Mouse (Mus musculus) bone marrow macrophage, adult 2 months (primary cell): ENCODE measurements around the gene Plcb4. TPM values are rescaled to one million over a fixed set of nuclear protein-coding genes. Genes with fewer than 3 reads are reported as not detected.
"Not testable (repeated sequence)": the region's sequence is repeated elsewhere in the genome, so short reads cannot be mapped to it uniquely, and the experiment has no call there.

Source experiments
- H3K27ac ChIP-seq: 2 replicates; pipeline ENCODE4 v1.5.1; 2012; ENCODE audit warnings: low read depth, low read length; ENCODE audit not compliant: insufficient read depth
- H3K4me1 ChIP-seq: 2 replicates; pipeline ENCODE4 v1.6.1; 2012; ENCODE audit warnings: low read length; ENCODE audit not compliant: control insufficient read depth, insufficient read depth
- H3K4me3 ChIP-seq: 2 replicates; pipeline ENCODE4 v1.5.1; 2012; ENCODE audit warnings: mild to moderate bottlenecking, low read length, moderate library complexity; ENCODE audit not compliant: insufficient read depth
- CTCF ChIP-seq: IDR thresholded peaks from 2 replicates; pipeline ENCODE4 v1.5.1; 2012; ENCODE audit warnings: low read depth, mild to moderate bottlenecking, low read length, moderate library complexity
- POLR2A ChIP-seq: IDR thresholded peaks from 2 replicates; pipeline ENCODE4 v1.6.1; 2012; ENCODE audit warnings: mild to moderate bottlenecking, low read depth, low read length, borderline replicate concordance
- polyA plus RNA-seq: library from polyadenylated mRNA; stranded (reverse); fragments of >200 nt; gene quantifications from 2 replicates; pipeline ENCODE4 v1.2.4, GENCODE M21; 2012; ENCODE audit not compliant: missing spikeins, insufficient read depth, insufficient read length

The Plcb4 gene
- polyA plus RNA-seq, 1 experiment: 10.2 TPM

GRCm38 (mm10) chr2:135687585-135687984 lies 28.8 kb downstream of the Plcb4 start:
- Histone ChIP-seq H3K27ac (no peak overlapping the region), H3K4me3 (no peak overlapping the region), H3K4me1 (peaks cover 4% of the 10 kb centered on the region)
- TF ChIP-seq CTCF: no peak
- TF ChIP-seq POLR2A: no peak

DNA sequence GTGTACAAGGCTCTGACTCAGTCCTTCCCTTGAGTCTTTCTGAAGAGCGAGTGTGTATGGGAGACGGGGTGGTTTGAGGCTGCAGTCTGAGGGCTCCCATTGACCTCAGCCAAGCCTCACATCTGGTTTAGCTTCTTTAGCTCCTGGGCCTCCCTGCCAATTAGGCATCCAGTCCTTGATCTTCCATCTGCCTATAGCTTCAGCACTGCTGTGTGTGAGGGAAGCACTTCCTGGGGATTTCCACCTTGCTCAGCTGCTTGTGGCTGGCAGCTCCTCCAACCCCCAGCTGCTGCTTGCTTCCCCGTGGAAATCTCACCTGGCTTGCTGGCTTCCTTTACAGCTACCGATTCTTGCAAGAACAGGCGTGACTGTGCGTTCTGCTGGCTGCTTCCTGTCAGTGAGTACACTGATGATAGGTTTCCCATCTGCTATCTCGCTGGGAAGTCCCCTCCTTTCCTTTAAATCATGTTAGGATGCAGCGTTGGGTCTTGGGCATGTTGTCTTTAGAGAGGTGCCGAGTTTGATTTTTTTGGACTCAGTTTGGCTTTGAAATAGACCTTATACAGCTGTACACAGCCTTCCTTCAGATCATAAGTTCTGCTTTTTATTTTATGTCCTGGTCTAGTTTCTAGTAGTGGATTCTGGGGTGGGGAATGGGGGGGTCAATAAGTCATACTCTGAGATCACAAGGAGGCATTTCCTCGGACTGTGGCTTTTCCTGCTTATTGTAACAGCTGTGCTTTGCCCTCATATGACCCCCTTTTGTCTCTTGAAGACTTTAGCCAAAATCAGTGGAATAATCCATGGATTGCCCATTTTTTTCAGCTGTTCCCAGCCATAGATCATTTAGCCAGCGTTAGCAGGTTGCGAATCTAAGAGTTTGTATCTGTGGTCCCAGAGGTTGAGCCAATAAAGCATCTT lies 34.0 kb downstream of the Plcb4 start:
- TF ChIP-seq CTCF: no peak
- no peak for TF ChIP-seq POLR2A
- H3K4me3 ChIP-seq: no peak overlapping the region
- no peak overlapping the region for H3K27ac ChIP-seq
- H3K4me1 ChIP-seq: peaks cover 9% of the 10 kb centered on the region

DNA sequence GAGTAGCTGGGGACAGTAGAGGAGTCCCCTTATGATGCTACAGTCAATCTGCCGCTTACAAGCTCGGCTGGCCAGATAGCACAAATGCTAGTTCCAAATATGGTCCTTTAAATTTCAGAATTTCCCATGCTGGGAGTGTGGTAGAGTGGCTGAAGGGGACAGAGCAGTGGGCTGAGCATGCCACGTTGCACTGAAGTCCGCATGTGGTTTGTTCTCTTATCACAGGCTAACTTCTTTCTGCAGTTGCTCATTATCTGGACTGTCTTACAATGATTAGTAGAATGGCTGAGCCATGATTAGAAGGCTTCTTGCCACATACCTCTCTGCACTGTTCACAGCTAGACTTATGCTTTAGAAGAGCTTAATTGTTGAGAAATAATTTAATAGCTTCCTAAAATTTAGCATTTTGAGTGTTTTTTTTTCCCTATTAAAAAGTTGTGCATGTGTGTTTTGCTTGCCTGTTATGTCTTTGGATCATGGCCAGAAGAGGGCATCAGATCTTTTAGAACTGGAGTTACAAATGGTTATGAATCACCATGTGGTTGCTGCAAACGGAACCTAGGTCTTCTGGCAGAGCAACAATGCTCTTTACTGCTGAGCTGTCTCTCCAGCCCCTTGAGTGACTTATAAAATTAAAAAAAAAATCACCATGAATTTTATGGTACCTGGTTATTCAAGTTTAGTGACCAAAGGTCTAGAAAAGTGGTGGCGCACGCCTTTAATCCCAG lies 42.0 kb downstream of the Plcb4 start:
- no peak overlapping the region for H3K4me3 ChIP-seq
- H3K4me1 ChIP-seq: no peaks in the 10 kb centered on the region
- TF ChIP-seq POLR2A (no peak), CTCF (no peak)
- no peak overlapping the region for H3K27ac ChIP-seq

DNA sequence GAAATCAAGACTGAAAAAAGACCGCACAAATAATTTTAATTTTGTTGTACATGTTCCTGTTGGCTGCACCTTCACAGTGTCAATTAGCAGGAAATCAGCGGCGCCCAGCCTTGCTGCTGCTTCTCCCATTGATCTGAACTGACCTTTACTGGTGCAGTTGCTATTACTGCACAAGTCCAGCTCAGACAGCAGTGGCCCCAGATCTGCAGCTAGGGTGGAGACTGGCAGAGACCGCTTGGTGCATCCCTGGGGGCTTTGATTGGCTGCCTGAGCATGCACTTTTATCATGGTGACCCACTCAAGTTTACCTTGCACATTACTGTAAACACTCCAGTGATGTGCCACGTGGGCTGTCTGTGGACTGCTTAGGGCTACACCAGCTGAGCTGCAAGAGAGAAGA lies 45.9 kb downstream of the Plcb4 start:
- Histone ChIP-seq H3K27ac (no peak overlapping the region), H3K4me1 (0 out of 2 replicates have a peak, but pooled peaks cover 3% of the 10 kb centered on the region), H3K4me3 (no peak overlapping the region)
- TF ChIP-seq POLR2A (no peak), CTCF (no peak)

GRCm38 (mm10) chr2:135707305-135707704 lies 48.5 kb downstream of the Plcb4 start:
- TF ChIP-seq POLR2A: no peak
- no peak for TF ChIP-seq CTCF
- Histone ChIP-seq H3K4me1 (peaks cover 7% of the 10 kb centered on the region), H3K27ac (no peak overlapping the region), H3K4me3 (no peak overlapping the region)

- Histone ChIP-seq H3K4me3 (no peak overlapping the region), H3K27ac (no peak overlapping the region), H3K4me1 (peaks cover 15% of the 10 kb centered on the region)
- TF ChIP-seq POLR2A: no peak
- no peak for TF ChIP-seq CTCF
Observed at GRCm38 (mm10) chr2:135708386-135708785, 49.6 kb downstream of the Plcb4 start.

- H3K4me3 ChIP-seq: no peak overlapping the region
- H3K4me1 ChIP-seq: peaks cover 15% of the 10 kb centered on the region
- H3K27ac ChIP-seq: no peak overlapping the region
- no peak for TF ChIP-seq CTCF
- TF ChIP-seq POLR2A: no peak
Observed at GRCm38 (mm10) chr2:135708796-135709195, 50.0 kb downstream of the Plcb4 start.

GRCm38 (mm10) chr2:135709736-135710135 lies 50.9 kb downstream of the Plcb4 start:
- H3K27ac ChIP-seq, H3K4me3 ChIP-seq: not testable (repeated sequence)
- H3K4me1 ChIP-seq: peaks cover 15% of the 10 kb centered on the region

GRCm38 (mm10) chr2:135711049-135711924 lies 52.5 kb downstream of the Plcb4 start:
- Histone ChIP-seq H3K4me1 (peaks cover 15% of the 10 kb centered on the region), H3K4me3 (no peak overlapping the region), H3K27ac (no peak overlapping the region)
- TF ChIP-seq POLR2A: no peak
- TF ChIP-seq CTCF: no peak
